Mouse (Mus musculus) Muller cell, postnatal 12 days (primary cell): ENCODE measurements around the gene Fignl2.
A peak's percentile ranks its signal among the peaks of the same experiment; 100 is the strongest.

Experiments used
- DNase-seq: peaks from one replicate; pipeline ENCODE4 v3.0.0-alpha.2; 2015; ENCODE audit errors: inconsistent ontology term

Fignl2 gene

GRCm38 (mm10) chr15:101068029-101068428 lies 10.3 kb downstream of the Fignl2 start:
- DNase-seq, result no peak

- no peak for DNase-seq
Measured at GRCm38 (mm10) chr15:101066920-101067696, 11.3 kb downstream of the Fignl2 start.

- no peak for DNase-seq
Measured at GRCm38 (mm10) chr15:101066364-101066847, 12.0 kb downstream of the Fignl2 start.

- no peak for DNase-seq
Measured at GRCm38 (mm10) chr15:101065069-101065468, 13.3 kb downstream of the Fignl2 start.

- DNase-seq, result no peak
Measured at GRCm38 (mm10) chr15:101060280-101060852, 18.0 kb downstream of the Fignl2 start.

- DNase-seq, result peak; percentile 36
Measured at GRCm38 (mm10) chr15:101059570-101060279, 18.6 kb downstream of the Fignl2 start.

- DNase-seq, result no peak
Measured at GRCm38 (mm10) chr15:101056225-101056624, 22.1 kb downstream of the Fignl2 start.

- DNase-seq, result no peak
Measured at GRCm38 (mm10) chr15:101054541-101054940, 23.8 kb downstream of the Fignl2 start.

GRCm38 (mm10) chr15:101053832-101054459 lies 24.4 kb downstream of the Fignl2 start:
- DNase-seq, result no peak

- DNase-seq, result no peak
Measured at GRCm38 (mm10) chr15:101052560-101053501, 25.5 kb downstream of the Fignl2 start.

GRCm38 (mm10) chr15:101051869-101052268 lies 26.5 kb downstream of the Fignl2 start:
- no peak for DNase-seq

GRCm38 (mm10) chr15:101048338-101048896 lies 29.9 kb downstream of the Fignl2 start:
- DNase-seq, result no peak

- no peak for DNase-seq
Measured at GRCm38 (mm10) chr15:101047194-101047555, 31.2 kb downstream of the Fignl2 start, which contains the start of gene Gm47841. Gm47841 (minus strand) TSS chr15:101047397.

- DNase-seq, result peak; percentile 65
Measured at GRCm38 (mm10) chr15:101046527-101047193, 31.7 kb downstream of the Fignl2 start.

- no peak for DNase-seq
Measured at GRCm38 (mm10) chr15:101046039-101046526, 32.3 kb downstream of the Fignl2 start.

GRCm38 (mm10) chr15:101044531-101044930 lies 33.8 kb downstream of the Fignl2 start:
- DNase-seq, result no peak

- DNase-seq, result peak; percentile 46
Measured at GRCm38 (mm10) chr15:101042613-101043012, 35.8 kb downstream of the Fignl2 start.

GRCm38 (mm10) chr15:101041966-101042365 lies 36.4 kb downstream of the Fignl2 start:
- DNase-seq, result no peak

GRCm38 (mm10) chr15:101039651-101040050 lies 38.7 kb downstream of the Fignl2 start:
- no peak for DNase-seq

- peak; percentile 43 for DNase-seq
Measured at GRCm38 (mm10) chr15:101028960-101029359, 49.4 kb downstream of the Fignl2 start.
